Mouse (Mus musculus) E14TG2a.4 (cell line): ENCODE data around the gene Mast4.

Source experiments
- CTCF ChIP-seq: conservative IDR thresholded peaks from 2 replicates; pipeline ENCODE4 v1.5.1; 2014; ENCODE audit warnings: low read length
- NANOG ChIP-seq: IDR thresholded peaks from 2 replicates; pipeline ENCODE4 v1.6.1; 2014; ENCODE audit warnings: borderline replicate concordance, low read length, mixed read lengths
- POU5F1 ChIP-seq: IDR thresholded peaks from 2 replicates; pipeline ENCODE4 v1.6.1; 2014; ENCODE audit warnings: low read length, borderline replicate concordance

GRCm38 (mm10) chr13:103141304-103141703, 193.0 kb downstream of the Mast4 start:
- no peak for TF ChIP-seq CTCF
- TF ChIP-seq NANOG, result no peak
- TF ChIP-seq POU5F1, result no peak
